Mouse (Mus musculus) heart, postnatal 14 days (tissue): ENCODE results near the gene Zbtb44. TPM values are rescaled to one million over a fixed set of nuclear protein-coding genes. Genes with fewer than 3 reads are reported as not detected.
"Not testable (repeated sequence)": the region's sequence is repeated elsewhere in the genome, so short reads cannot be mapped to it uniquely, and the experiment has no call there.

ENCODE experiments used
- DNase-seq, 2 experiments: peaks; one replicate each; pipeline ENCODE4 v3.0.0; 2021 to 2022
- intact Hi-C: fragments of 180-260 bp; cut with DNase I; formaldehyde crosslinking; loops from one replicate; pipeline ENCODE4 v1.15.1; 2025
- total RNA-seq, 2 experiments: library from RNA; stranded (reverse); gene quantifications; 2 replicates each; pipeline ENCODE4 v1.2.3; 2021

The Zbtb44 gene
- total RNA-seq, 2 experiments from 2014 or later = 29.8 to 33.8 TPM

DNA sequence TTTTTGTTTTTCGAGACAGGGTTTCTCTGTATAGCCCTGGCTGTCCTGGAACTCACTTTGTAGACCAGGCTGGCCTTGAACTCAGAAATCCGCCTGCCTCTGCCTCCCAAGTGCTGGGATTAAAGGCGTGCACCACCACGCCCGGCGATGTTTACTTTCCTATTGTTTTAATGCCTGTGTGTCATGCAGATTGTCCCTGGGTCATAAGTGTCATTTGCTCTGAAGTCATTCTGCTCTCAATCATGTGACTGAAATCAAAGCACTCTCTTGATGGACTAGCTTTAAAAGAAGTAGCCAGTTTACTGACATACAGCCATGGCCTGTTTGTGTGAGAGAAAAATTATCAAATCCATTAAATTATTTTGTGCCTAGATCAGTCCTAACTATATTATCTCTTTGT is 21.1 kb downstream of the Zbtb44 start:
- DNase-seq, intact Hi-C loops: not testable (repeated sequence)

DNA sequence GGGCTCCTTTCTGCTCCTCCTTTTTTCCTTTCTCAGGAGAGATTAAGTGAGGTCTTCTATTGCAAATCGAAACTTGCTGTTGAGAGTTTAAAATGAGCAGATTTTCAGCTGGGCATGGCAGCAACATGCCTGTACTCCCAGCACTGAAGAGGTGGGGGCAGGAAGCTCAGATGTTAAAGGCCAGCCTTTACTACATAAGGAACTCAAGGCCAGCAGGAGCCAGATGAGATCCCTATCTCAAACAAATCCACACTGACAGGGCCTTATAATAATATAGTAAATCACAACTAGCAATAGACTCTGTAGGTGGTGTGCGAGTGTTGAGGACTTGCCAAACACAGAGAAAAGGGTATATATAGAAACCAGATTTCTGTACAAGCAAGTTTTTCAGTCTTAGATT is 28.3 kb downstream of the Zbtb44 start:
- no peak for DNase-seq
- intact Hi-C loops = no loop called here

DNA sequence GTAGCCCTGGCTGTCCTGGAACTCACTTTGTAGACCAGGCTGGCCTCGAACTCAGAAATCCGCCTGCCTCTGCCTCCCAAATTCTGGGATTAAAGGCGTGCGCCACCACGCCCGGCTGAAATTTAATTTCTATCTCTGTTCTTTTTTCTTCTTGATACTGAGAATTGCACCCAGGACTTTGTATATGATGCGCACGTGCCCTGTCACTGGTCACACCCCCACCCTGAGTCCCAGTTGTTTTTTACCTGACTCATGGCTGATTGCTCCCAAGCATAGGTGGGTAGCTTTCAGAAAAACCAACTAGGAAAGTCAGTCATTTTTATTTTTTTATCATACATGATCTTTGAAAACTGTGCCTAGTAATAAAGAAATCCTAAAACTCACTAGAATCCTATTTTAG is 40.3 kb downstream of the Zbtb44 start:
- no peak for DNase-seq
- intact Hi-C loops = no loop called here

DNA sequence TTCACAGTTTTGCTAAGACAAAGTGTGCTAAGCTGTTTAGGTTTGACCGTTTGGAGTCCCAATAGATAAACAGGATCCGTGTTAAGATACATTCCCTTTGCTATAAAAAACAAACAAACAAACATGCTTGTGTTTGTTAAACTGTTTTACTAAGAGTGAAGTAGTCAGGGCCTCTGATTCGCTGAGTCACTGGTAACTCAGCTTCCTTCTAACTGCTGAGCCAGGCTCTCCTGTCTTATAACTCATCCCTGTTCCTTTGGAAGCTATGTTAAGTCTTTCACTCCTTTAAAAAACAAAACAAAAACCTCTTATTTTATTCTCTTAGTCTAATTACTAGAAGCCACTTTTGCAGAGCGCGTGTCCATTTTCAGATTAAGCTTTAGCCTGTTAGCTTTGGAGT is 41.8 kb downstream of the Zbtb44 start:
- DNase-seq = no peak
- intact Hi-C loops = no loop called here

DNA sequence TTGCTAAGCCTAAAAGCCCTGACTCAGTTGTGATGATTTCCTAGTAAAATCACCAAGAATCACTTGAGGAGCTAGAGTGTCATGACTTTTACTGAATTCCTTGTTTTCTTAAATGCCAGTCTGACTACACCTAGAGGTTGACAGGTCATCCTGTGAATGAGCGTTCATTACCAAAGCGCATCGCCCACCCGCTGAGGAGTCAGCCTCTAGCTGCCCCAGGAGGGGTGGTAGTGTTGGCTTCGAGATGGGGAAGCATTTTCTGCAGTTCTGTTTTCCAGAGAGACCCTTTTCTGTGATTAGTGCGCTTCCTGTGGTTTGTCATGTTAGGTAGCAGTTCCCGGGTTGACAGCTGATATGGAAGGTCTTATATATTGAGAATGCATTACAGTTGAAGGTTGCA is 43.4 kb downstream of the Zbtb44 start:
- DNase-seq = no peak
- intact Hi-C loops = no loop called here

DNA sequence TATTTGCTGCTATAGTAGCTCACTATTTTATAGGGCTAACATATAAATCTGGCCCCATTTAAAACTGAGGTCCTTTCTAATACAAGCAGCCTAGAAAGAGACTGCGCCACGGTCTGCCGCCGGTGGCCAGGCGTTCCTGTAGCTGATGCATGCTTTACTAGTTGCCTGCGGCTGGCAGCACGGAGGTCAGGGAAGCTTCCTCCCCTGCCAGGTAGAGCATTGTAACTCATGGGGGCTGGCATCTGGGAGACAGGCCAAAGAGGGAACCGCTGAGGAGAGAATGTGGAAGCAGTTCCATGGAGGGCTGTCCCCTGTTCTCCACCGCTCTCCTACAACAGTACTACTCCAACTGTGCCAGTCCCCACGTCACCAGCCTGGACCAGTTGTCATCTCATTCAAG is 44.4 kb downstream of the Zbtb44 start:
- intact Hi-C loops = no loop called here

DNA sequence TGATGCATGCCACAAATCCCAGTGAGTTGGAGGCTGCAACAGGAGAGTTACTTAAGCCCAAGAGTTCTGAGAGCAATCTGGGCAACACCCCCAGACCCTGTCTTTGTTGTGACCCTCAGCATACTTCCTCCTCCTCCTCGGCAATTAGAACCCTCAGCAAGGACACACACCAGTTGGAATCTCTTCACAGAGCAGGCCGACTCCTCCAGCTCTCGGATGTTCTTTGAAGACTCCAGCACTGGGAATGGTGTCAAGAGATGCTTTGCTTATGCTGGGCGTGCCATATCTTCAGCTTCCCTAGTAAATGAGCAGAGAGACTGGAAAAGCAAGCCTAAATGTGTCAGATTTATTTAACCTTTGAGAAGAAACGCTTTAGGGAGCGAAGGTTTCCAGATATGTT is 50.3 kb downstream of the Zbtb44 start:
- no peak for DNase-seq
- intact Hi-C loops = loop anchor here (1.0 to 5.0 kb wide), 2 partner anchors 138 to 267 kb away; partner anchors contain the start of gene Adamts8

More for the DNA sequence above, 44.4 kb downstream of the Zbtb44 start:
- no peak for DNase-seq

DNA sequence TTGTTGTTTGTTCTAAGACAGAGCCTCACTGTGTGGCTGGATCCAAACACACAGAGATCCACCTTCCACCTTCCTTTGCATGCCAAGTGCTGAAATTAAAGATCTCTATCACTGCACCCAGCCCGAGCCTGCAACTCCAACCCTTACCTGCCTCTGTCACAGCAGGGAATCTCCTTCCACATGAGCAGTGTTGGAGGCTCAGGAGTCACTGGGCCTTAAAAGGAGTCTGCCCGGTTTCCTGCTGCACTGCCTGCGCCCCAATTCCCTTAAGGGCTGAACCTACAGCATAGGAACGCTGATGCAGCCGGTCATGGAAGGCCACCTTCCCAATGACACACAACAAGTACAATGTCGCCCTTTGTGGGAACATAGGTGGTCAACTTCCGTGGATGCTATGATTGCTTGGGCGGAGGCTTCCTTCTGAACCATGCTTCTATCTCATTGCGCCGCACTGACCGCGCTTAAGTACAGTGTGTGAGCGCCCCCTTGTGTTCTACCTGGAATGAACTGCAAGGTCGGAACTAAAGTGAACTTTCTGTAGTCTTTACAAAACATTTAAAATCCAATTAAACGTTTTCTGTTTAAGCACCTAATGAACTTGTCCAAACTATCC is 51.7 kb downstream of the Zbtb44 start:
- intact Hi-C loops = loop anchor here (2.0 to 5.0 kb wide), 2 partner anchors 265 to 601 kb away; no protein-coding TSS in a partner anchor

DNA sequence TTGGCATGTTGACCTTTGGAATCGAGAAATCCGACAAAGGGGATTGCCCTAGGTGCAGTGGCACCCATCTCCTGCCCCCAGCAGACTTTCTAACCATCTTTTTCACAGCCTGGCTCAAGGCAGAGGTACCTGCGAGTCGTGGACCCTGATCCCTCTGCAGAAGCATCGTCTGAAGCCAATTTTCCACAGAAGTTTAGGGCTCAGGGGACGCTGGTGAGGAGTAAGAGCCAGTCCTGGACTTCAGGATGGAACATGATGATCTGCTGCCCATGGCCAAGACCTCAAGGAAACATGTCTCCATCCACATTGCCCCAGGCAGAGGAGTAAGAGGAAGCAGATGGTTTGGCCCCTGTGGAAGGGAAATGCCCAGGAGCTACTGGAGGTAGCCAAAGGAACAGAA is 52.3 kb downstream of the Zbtb44 start:
- intact Hi-C loops = loop anchor here (2.0 to 5.0 kb wide), 2 partner anchors 265 to 602 kb away; no protein-coding TSS in a partner anchor
- DNase-seq = no peak

More for the DNA sequence above, 51.7 kb downstream of the Zbtb44 start:
- peak; percentile 76 to 89 for DNase-seq

DNA sequence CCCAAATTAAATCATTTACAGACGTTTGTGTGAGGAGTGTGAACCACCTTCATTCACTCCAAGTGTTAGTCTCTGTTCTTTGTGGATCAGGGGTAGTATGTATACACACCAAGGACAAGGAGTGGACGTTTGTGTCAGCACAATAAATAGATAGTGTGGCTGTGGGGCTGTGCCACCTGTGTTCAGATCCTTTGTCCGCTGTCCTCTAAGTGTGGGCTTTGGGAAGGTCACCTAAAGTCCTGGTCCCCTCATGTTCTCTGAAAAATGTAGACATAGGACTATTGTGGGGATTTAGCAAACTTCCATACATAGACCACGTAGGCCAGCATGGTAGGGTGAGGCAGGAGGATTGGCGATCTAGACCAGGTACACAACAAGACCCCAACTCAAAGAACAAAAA is 55.1 kb downstream of the Zbtb44 start:
- intact Hi-C loops = loop anchor here (5.0 kb wide), 1 partner anchor 638 kb away; no protein-coding TSS in a partner anchor
- no peak for DNase-seq

DNA sequence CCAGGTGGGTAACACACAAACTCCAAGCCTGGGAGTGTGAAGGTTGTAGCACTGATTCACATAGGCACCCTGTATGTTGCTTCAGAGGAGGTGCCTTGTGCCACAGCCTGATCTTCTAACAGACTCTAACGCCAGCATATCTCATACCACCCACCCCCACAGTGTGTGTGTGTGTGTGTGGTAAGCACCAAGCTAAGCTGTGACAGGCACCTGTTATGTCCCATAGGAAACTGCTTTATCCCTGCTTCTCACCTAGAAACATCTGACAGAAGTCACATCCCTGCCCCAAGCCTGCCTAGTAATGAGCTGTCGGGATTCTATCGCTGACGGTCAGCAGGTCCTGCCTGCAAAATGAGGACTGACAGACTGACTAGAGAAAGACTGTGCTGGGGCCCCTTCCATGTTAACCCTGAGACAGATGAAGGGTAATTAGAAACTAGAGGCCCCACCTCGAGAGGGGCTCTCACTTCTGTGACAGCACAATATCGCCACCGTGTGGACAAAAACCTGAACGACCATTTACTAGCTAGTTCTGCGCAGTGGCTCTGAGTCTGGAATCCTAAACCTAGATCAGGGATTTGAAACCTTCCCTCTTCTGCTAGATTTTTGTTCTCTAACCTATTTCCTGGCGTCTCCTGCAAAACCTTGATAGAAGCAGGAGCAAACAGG is 55.8 kb downstream of the Zbtb44 start:
- peak; percentile 69 to 83 for DNase-seq
- intact Hi-C loops = loop anchor here (5.0 kb wide), 1 partner anchor 639 kb away; no protein-coding TSS in a partner anchor

DNA sequence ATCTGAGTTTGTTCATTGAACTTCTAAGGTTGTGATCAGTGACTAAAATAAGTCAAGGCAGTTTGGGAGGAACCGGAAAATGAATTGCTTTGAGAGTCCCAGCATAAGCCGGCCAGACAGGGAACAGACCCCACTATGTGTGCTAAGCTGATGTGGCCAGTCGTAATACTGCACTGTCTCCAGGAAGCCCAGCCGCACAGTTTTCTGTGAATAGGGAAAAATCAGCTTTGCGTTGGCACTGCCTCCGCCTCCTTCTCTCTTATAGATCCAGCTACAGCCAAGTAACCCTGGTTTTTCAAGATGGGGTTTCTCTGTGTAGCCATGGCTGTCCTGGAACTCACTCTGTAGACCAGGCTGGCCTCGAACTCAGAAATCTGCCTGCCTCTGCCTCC is 56.3 kb downstream of the Zbtb44 start:
- intact Hi-C loops = loop anchor here (5.0 kb wide), 1 partner anchor 639 kb away; no protein-coding TSS in a partner anchor
- no peak for DNase-seq

DNA sequence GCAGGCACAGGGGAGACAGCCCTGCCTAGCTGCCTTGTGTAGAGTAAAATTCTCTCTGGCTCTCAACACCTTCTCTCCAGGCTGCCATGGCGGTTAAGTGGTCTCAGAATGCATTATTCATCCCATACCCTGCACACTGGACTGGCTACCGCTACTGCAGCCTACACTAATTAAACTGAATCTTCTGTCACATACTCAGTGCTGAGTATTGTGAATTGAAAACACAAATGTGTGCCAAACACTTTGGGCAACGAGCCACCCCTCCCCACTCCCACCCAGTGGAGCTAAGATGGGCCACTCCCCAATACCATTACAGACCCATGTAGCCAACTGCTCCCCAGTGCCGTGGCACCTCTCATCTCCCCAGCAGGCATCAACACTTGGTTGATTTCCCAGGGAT is 57.0 kb downstream of the Zbtb44 start:
- intact Hi-C loops = loop anchor here (5.0 kb wide), 1 partner anchor 640 kb away; no protein-coding TSS in a partner anchor

DNA sequence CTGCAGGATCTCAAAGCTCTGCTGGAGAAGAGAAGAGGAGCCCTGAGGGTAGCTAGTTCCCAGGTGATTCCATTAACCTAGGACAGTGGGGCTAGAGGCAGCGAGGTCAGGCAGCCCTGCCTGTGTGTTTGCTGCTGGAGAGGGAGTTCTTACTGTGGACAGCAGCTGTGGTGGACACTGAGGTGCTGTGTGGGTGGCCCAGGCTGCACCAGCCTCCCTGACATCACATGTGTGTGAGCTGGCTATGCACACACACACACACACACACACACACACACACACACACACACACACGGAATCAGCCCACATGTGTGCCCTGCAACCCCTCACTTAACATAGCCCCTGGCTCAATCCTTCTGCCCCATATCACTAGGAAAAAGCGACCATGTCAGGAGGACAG is 57.7 kb downstream of the Zbtb44 start:
- intact Hi-C loops = loop anchor here (5.0 kb wide), 1 partner anchor 641 kb away; no protein-coding TSS in a partner anchor
- no peak for DNase-seq

More for the DNA sequence above, 57.0 kb downstream of the Zbtb44 start:
- DNase-seq = no peak

DNA sequence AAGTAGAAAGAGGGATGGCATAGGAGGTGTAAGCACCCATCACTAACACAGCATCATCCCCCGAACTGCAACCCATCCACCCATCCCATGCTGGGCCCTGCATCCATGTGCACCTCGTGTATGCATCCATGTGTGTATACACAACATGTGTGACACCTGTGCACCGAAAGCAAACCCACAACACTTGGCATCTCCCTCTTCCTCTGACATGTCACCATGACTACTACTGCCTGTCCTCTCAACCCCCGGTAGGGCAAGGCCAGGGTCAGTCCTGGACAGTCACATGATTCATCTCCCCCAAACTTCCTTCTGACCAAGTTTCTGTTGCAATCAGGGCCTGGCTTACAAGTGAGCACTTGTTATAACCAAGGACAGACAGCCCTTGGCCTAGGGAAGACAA is 58.4 kb downstream of the Zbtb44 start:
- no peak for DNase-seq
- intact Hi-C loops = loop anchor here (5.0 kb wide), 1 partner anchor 642 kb away; no protein-coding TSS in a partner anchor

DNA sequence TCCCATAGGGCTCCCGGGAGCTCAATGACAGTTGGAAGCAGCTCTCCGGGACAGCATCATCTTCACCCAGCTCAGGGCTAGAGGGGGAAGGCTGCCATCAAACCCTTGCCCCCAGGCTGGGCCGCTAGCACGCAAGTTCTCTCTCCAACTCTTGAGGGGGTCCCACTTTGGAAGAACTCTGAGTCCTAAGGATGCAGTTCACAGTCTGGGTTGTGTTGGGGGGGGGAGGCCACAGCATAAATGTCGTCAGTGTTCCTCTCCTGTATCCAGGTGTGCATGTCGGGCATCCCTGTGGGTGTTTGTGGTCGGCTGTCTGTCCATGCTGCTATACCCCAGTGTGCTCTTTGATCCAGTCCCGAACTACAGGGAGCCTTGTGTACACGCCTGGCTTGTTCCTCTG is 59.1 kb downstream of the Zbtb44 start:
- DNase-seq = no peak
- intact Hi-C loops = loop anchor here (5.0 kb wide), 1 partner anchor 642 kb away; no protein-coding TSS in a partner anchor

DNA sequence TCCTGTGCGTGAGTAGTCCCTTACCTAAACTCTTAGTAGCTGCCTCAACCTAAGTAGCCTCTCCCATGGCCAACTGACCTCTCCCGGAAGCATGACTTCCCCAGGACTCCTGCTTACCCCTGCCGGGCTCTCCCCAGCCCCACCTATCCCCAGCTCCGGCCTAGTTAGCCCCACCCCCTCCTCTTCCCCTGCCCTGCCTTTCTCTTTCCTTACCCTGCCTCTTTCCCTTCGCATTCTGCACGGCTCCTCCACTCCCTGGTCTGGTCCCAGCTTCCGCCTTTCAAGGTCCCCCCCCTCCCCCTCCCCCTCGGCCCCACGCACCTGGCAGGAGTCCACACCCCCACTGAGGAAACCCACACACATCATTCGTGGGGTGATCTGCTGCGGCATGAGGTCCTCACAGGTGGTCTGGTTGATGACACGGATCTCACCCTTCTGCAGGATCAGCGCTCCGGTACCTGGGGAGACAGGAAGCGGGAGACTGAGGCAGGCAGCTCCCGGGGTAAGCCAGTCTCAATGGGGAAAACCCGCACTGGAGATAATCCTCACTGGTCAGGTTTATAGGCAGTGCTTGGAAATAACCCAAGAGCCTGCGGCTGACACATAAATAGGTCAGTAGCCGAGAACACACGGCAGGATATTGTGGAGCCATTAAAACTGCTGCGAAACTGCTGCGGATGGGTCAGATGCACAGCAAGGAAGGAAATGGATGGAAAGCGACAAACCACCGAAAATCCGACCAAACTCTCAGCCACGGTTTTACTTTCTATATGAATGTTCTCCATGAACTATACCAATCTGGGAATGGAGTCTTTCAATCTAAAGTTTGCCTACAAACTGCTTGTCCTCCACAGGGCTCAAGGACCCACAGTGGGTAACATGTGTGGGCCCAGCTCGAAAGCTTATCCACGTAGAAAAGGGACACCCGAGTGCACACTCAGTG is 59.9 kb downstream of the Zbtb44 start:
- DNase-seq = no peak
- intact Hi-C loops = no loop called here

DNA sequence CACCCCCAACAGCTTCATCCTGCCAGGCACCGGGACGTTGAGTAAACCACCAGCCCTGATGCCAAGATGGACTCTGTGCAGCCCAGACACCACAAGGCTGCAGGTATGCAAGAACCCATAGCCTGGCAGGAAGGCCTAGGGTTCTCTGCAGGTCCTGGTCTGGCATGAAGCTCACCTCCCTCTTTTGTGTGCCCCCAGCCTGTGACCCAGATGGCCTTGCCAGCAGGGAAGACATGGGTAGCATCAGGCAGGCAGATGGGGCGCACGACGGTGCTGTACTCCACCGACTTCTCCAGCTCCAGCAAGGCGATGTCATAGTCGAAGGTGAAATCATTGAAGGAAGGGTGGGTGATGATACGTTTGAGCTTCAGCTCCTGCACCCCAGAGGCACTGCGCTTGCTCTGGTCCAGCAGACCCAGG is 60.7 kb downstream of the Zbtb44 start:
- no peak for DNase-seq

DNA sequence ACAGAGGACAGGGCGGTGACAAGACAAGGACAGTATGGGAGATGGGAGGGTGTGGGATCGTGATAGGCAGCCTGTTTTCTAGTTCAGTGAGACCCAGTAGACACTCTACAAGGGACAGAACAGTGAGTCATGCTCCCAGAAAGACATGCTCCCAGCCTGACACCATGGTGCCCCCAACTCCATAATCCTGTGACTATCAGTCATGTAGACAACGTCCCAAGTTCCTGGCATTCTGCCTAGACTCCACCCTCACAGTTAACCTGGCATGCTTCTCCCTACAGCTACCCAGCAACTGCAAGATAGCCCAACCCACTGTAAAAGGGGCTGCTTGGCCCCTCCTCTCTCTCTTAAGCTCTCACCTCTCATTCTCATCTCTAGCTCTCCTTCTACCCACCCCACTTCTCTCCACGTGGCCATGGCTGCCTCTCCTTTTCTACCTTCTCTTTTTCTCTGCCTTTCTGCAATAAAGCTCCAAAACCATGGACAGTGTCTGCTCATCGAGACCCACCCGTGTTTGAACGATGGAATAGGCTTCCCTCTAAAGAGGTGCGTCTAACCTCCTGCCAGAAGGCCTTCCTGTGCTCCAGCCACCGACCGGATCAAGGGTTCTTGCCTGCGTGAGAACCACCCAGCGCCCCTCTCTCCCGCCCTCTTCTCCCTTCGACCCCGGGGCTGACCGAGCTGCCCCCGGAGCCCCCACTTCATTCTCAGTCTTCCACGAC is 61.8 kb downstream of the Zbtb44 start:
- no peak for DNase-seq
- intact Hi-C loops = no loop called here

More for the DNA sequence above, 60.7 kb downstream of the Zbtb44 start:
- intact Hi-C loops = no loop called here

DNA sequence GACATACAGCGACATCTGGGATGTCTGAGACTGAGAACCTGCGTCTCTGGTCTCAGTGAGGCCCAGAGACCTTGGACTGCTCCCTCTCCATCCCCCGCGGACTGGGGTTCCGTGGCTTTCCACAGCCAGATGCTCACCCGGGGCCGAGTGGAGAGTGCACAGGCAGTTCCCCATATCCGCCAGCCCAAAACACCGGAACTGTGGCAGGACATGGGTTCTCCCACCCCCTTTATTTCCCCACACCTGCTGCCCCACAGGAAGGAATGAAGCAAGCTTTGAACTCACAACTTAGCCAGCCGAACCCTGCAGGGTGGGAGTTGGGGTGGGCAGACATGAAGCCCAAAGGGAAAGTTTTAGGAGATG is 62.4 kb downstream of the Zbtb44 start:
- intact Hi-C loops = no loop called here
- no peak for DNase-seq
